Mouse (Mus musculus) hindbrain, embryonic 15.5 days (tissue): ENCODE measurements around the gene Sowaha. TPM values are rescaled to one million over a fixed set of nuclear protein-coding genes. Genes with fewer than 3 reads are reported as not detected.

Experiments used
- ATAC-seq: fragments of 200-750 bp; cut with Nextera tagmentation; 2 replicates; pipeline ENCODE4 v1.8.0; 2017; ENCODE audit warnings: low read depth, moderate number of reproducible peaks, moderate TSS enrichment; ENCODE audit not compliant: low FRiP score
- H3K27ac ChIP-seq: fragments of 300-500 bp; sonication (generic); replicated peaks from 2 replicates; pipeline ENCODE4 v1.5.1; 2015; ENCODE audit warnings: mild to moderate bottlenecking, inconsistent platforms
- H3K27me3 ChIP-seq: fragments of 300-500 bp; sonication (generic); 2 replicates; pipeline ENCODE4 v1.6.1; 2015; ENCODE audit warnings: control low read depth, inconsistent platforms
- H3K36me3 ChIP-seq: fragments of 300-500 bp; sonication (generic); 2 replicates; pipeline ENCODE4 v1.6.1; 2015; ENCODE audit warnings: control low read depth, inconsistent platforms
- H3K4me1 ChIP-seq: fragments of 300-500 bp; sonication (generic); replicated peaks from 2 replicates; pipeline ENCODE4 v1.6.1; 2015; ENCODE audit warnings: control low read depth, inconsistent platforms
- H3K4me2 ChIP-seq: fragments of 300-500 bp; sonication (generic); 2 replicates; pipeline ENCODE4 v1.6.1; 2015; ENCODE audit warnings: moderate library complexity, mild to moderate bottlenecking, inconsistent platforms
- H3K4me3 ChIP-seq: fragments of 300-500 bp; sonication (generic); 2 replicates; pipeline ENCODE4 v1.5.1; 2015; ENCODE audit warnings: mild to moderate bottlenecking, inconsistent platforms
- H3K9ac ChIP-seq: fragments of 300-500 bp; sonication (generic); 2 replicates; pipeline ENCODE4 v1.6.1; 2015; ENCODE audit warnings: inconsistent platforms
- H3K9me3 ChIP-seq: fragments of 300-500 bp; sonication (generic); 2 replicates; pipeline ENCODE4 v1.6.1; 2016; ENCODE audit warnings: control low read depth, inconsistent platforms
- WGBS: fragments of 180-500 bp; shearing (Covaris S2); methylation state at CpG from one replicate; pipeline ENCODE4 v1.1.7; 2015; 5-methylcytosine and 5-hydroxymethylcytosine counted together
- polyA plus RNA-seq: library from polyadenylated mRNA; unstranded; fragments of >200 nt; fragmentation: Nextera tagmentation; extraction: Ambion mirVana; gene quantifications from 2 replicates; pipeline ENCODE4 v1.2.1, GENCODE M21; 2015

Sowaha gene
- polyA plus RNA-seq, 1 experiment from 2014 or later = 1.6 TPM

- peaks cover 51% of the 10 kb centered on the region for H3K4me1 ChIP-seq
- WGBS = 5% methylated on average over 67 of the region's 79 CpGs
Observed at GRCm38 (mm10) chr11:53519207-53520121, 39.4 kb upstream of the Sowaha start, which contains the start of gene Sept8. Sept8 (plus strand) TSS chr11:53519257.

GRCm38 (mm10) chr11:53518759-53519158, 38.7 kb upstream of the Sowaha start:
- no peak overlapping the region for H3K9ac ChIP-seq
- no peak overlapping the region for H3K27ac ChIP-seq
- peak overlapping the region; percentile 94; the same call in 1 of the 2 replicates for H3K4me2 ChIP-seq
- H3K27me3 ChIP-seq = peaks cover 14% of the 10 kb centered on the region; the same call in 1 of the 2 replicates
- peaks cover 44% of the 10 kb centered on the region for H3K4me1 ChIP-seq
- H3K36me3 ChIP-seq = no peaks in the 10 kb centered on the region
- no peak for ATAC-seq
- WGBS = 52% methylated on average over 5 of the region's 5 CpGs
- peak overlapping the region; percentile 92; the same call in 1 of the 2 replicates for H3K4me3 ChIP-seq
- H3K9me3 ChIP-seq = no peaks in the 10 kb centered on the region

More at GRCm38 (mm10) chr11:53519207-53520121, 39.4 kb upstream of the Sowaha start, which contains the start of gene Sept8:
- Histone ChIP-seq H3K9ac (peak within 1 kb of the TSS; percentile 90), H3K9me3 (no peaks in the 10 kb centered on the region), H3K4me3 (peak within 1 kb of the TSS; percentile 92), H3K27me3 (peaks cover 10% of the 10 kb centered on the region; the same call in 1 of the 2 replicates), H3K27ac (peak within 1 kb of the TSS; percentile 79), H3K4me2 (peak within 1 kb of the TSS; percentile 94), H3K36me3 (no peaks in the 10 kb centered on the region)
- peak; percentile 91 for ATAC-seq

- Histone ChIP-seq H3K4me3 (no peak overlapping the region), H3K27ac (no peak overlapping the region), H3K4me2 (no peak overlapping the region), H3K9me3 (no peaks in the 10 kb centered on the region), H3K9ac (no peak overlapping the region), H3K4me1 (peaks cover 28% of the 10 kb centered on the region), H3K27me3 (peaks cover 16% of the 10 kb centered on the region; the same call in 1 of the 2 replicates), H3K36me3 (no peaks in the 10 kb centered on the region)
- 41% methylated on average over 8 of the region's 8 CpGs for WGBS
- no peak for ATAC-seq
Observed at GRCm38 (mm10) chr11:53516775-53517627, 36.9 kb upstream of the Sowaha start.

GRCm38 (mm10) chr11:53510351-53510750, 30.3 kb upstream of the Sowaha start:
- Histone ChIP-seq H3K9ac (no peak overlapping the region), H3K27me3 (peaks cover 14% of the 10 kb centered on the region; the same call in 1 of the 2 replicates), H3K4me3 (no peak overlapping the region), H3K36me3 (no peaks in the 10 kb centered on the region), H3K4me1 (peaks cover 2% of the 10 kb centered on the region; the same call in 1 of the 2 replicates), H3K4me2 (no peak overlapping the region), H3K9me3 (no peaks in the 10 kb centered on the region), H3K27ac (no peak overlapping the region)
- no peak for ATAC-seq
- 49% methylated on average over 5 of the region's 5 CpGs for WGBS

GRCm38 (mm10) chr11:53508591-53508990, 28.5 kb upstream of the Sowaha start:
- Histone ChIP-seq H3K4me3 (no peak overlapping the region), H3K4me2 (no peak overlapping the region), H3K36me3 (no peaks in the 10 kb centered on the region), H3K27ac (no peak overlapping the region), H3K9me3 (no peaks in the 10 kb centered on the region), H3K27me3 (peaks cover 7% of the 10 kb centered on the region; the same call in 1 of the 2 replicates), H3K9ac (no peak overlapping the region), H3K4me1 (peaks cover 2% of the 10 kb centered on the region; the same call in 1 of the 2 replicates)
- 71% methylated on average over 3 of the region's 3 CpGs for WGBS
- ATAC-seq = no peak

- Histone ChIP-seq H3K9ac (no peak overlapping the region), H3K36me3 (no peaks in the 10 kb centered on the region), H3K4me1 (peaks cover 2% of the 10 kb centered on the region; the same call in 1 of the 2 replicates), H3K27me3 (peaks cover 7% of the 10 kb centered on the region; the same call in 1 of the 2 replicates), H3K4me3 (no peak overlapping the region), H3K4me2 (no peak overlapping the region), H3K9me3 (no peaks in the 10 kb centered on the region), H3K27ac (no peak overlapping the region)
- no peak for ATAC-seq
- WGBS = 36% methylated on average over 7 of the region's 7 CpGs
Observed at GRCm38 (mm10) chr11:53508152-53508551, 28.1 kb upstream of the Sowaha start.

- Histone ChIP-seq H3K9me3 (no peaks in the 10 kb centered on the region), H3K9ac (no peak overlapping the region), H3K4me3 (no peak overlapping the region), H3K4me2 (no peak overlapping the region), H3K36me3 (no peaks in the 10 kb centered on the region), H3K27me3 (peaks cover 7% of the 10 kb centered on the region; the same call in 1 of the 2 replicates), H3K4me1 (peaks cover 2% of the 10 kb centered on the region; the same call in 1 of the 2 replicates), H3K27ac (no peak overlapping the region)
- WGBS = 83% methylated on average over 9 of the region's 9 CpGs
- ATAC-seq = no peak
Observed at GRCm38 (mm10) chr11:53507098-53507805, 27.2 kb upstream of the Sowaha start.

GRCm38 (mm10) chr11:53505026-53505663, 25.1 kb upstream of the Sowaha start:
- no peak overlapping the region for H3K4me2 ChIP-seq
- no peaks in the 10 kb centered on the region for H3K36me3 ChIP-seq
- no peaks in the 10 kb centered on the region for H3K9me3 ChIP-seq
- 30% methylated on average over 5 of the region's 5 CpGs for WGBS
- peaks cover 2% of the 10 kb centered on the region; the same call in 1 of the 2 replicates for H3K4me1 ChIP-seq
- no peak overlapping the region for H3K27ac ChIP-seq
- no peak overlapping the region for H3K9ac ChIP-seq
- H3K27me3 ChIP-seq = peaks cover 15% of the 10 kb centered on the region
- no peak overlapping the region for H3K4me3 ChIP-seq
- ATAC-seq = peak; percentile 66; the same call in 1 of the 2 replicates

GRCm38 (mm10) chr11:53504376-53504775, 24.3 kb upstream of the Sowaha start:
- H3K9me3 ChIP-seq = no peaks in the 10 kb centered on the region
- peaks cover 2% of the 10 kb centered on the region; the same call in 1 of the 2 replicates for H3K4me1 ChIP-seq
- no peak overlapping the region for H3K4me2 ChIP-seq
- H3K27me3 ChIP-seq = peaks cover 22% of the 10 kb centered on the region
- H3K27ac ChIP-seq = no peak overlapping the region
- 95% methylated on average over 8 of the region's 8 CpGs for WGBS
- no peak overlapping the region for H3K9ac ChIP-seq
- no peak for ATAC-seq
- no peak overlapping the region for H3K4me3 ChIP-seq
- H3K36me3 ChIP-seq = no peaks in the 10 kb centered on the region

GRCm38 (mm10) chr11:53503738-53504137, 23.7 kb upstream of the Sowaha start:
- H3K27ac ChIP-seq = no peak overlapping the region
- H3K9me3 ChIP-seq = no peaks in the 10 kb centered on the region
- ATAC-seq = no peak
- WGBS = 89% methylated on average over 5 of the region's 5 CpGs
- no peak overlapping the region for H3K4me2 ChIP-seq
- H3K27me3 ChIP-seq = peaks cover 23% of the 10 kb centered on the region
- H3K4me3 ChIP-seq = no peak overlapping the region
- H3K9ac ChIP-seq = no peak overlapping the region
- H3K36me3 ChIP-seq = no peaks in the 10 kb centered on the region
- peaks cover 2% of the 10 kb centered on the region; the same call in 1 of the 2 replicates for H3K4me1 ChIP-seq
